Mouse (Mus musculus) Muller cell, postnatal 12 days (primary cell): ENCODE measurements around the gene Scgb1b11.
"Not testable (repeated sequence)": the region's sequence is repeated elsewhere in the genome, so short reads cannot be mapped to it uniquely, and the experiment has no call there.

Experiments used
- DNase-seq: peaks from one replicate; pipeline ENCODE4 v3.0.0-alpha.2; 2015; ENCODE audit errors: inconsistent ontology term

The Scgb1b11 gene

DNA sequence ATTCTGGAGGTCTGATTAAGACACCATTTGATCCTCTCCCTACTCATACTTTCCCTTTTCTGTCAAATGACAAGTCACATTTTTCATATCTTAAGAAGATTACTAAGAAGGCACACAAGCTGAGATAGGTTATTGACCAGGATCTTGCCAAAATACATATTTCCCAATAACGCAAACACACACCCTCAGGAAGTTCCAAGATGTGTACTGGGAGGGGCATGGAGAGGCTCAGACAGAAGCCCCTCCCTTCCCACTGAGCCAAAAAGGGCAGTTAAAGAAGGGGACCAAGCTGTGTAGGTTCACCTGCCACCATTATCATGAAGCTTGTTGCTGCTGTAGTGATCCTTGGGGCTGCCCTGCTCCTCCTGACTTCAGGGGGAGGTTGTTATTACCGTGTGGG, at the start of gene Scgb1b11:
TSS of gene Scgb1b11 (plus strand) at position 301 of the 400 bp plus-strand sequence.
- DNase-seq = not testable (repeated sequence)

DNA sequence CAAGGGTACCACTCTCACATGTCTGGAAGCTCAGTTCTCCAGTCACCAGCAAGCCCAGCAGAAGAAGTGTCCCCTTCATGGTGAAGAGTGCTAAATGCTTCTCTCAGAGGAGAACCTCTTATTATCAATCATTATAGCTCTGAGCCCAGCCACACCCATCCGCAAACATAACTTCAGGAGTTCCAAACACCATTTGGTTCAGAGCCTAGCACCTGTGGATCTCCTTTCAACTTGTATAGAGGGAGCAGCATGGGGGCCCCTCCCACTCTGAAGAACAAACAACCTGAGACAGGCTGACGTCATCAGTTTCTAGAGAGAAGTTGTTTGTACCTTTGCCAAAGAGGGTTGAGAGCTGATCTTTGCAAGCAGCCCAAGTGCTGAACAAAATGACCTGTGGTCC, 11.6 kb upstream of the Scgb1b11 start, which contains the start of gene Scgb2b11:
TSS of gene Scgb2b11 (minus strand) at position 101 of the 400 bp plus-strand sequence.
- not testable (repeated sequence) for DNase-seq
